16 mouse cellular contexts compared by ENCODE assay signal in genomic region chr1:64730046-64730445, GRCm38 (mm10).
"Had no signal": no experiment of that assay in that cellular context is flagged by ENCODE, and none has a peak within 500 bp of the region (broad histone marks: within the 10 kb centered on the region; RNA-seq: fewer than 3 reads in every experiment).

No protein-coding gene starts in this region.

- H3K9ac ChIP-seq: limb, embryonic 12.5 days; limb, embryonic 15.5 days; liver, embryonic 13.5 days had no signal

- H3K4me2 ChIP-seq: limb, embryonic 12.5 days; limb, embryonic 15.5 days; liver, embryonic 13.5 days; midbrain, embryonic 11.5 days had no signal

- DNase-seq: kidney, adult 9 months; kidney, postnatal 14 days; layer of hippocampus, postnatal 36 days; left cerebral cortex, postnatal 4 days; liver, embryonic 13.5 days; lung, adult 2 months; lung, postnatal 14 days; lung, postnatal 4 days; midbrain, embryonic 14.5 days; thymus, adult 2 months; thymus, postnatal 25 days had no signal

- H3K27ac ChIP-seq: layer of hippocampus, adult 2 months; left cerebral cortex, adult 2 months; limb, embryonic 12.5 days; limb, embryonic 15.5 days; liver, embryonic 13.5 days had no signal

- H3K4me3 ChIP-seq: layer of hippocampus, adult 2 months; left cerebral cortex, adult 2 months; limb, embryonic 12.5 days; limb, embryonic 15.5 days; liver, embryonic 13.5 days had no signal

- H3K9me3 ChIP-seq: limb, embryonic 12.5 days; limb, embryonic 15.5 days; liver, embryonic 13.5 days had no signal

- H3K36me3 ChIP-seq: limb, embryonic 15.5 days had no signal
